Mouse (Mus musculus) stomach, embryonic 14.5 days (tissue): Measurements from ENCODE around the gene Zrsr2. TPM values are rescaled to one million over a fixed set of nuclear protein-coding genes. Genes with fewer than 3 reads are reported as not detected.
A peak's percentile ranks its signal among the peaks of the same experiment; 100 is the strongest.

Experiments
- ATAC-seq: fragments of 200-750 bp; cut with Nextera tagmentation; 2 replicates; pipeline ENCODE4 v1.8.0; 2017; ENCODE audit warnings: low read depth, moderate TSS enrichment; ENCODE audit not compliant: insufficient number of reproducible peaks, insufficient read depth, low FRiP score
- H3K27ac ChIP-seq: fragments of 300-500 bp; sonication (generic); 2 replicates; pipeline ENCODE4 v1.5.1; 2014; ENCODE audit warnings: mild to moderate bottlenecking, low read length, moderate library complexity, mixed read lengths
- H3K27me3 ChIP-seq: fragments of 300-500 bp; sonication (generic); 2 replicates; pipeline ENCODE4 v1.6.1; 2014; ENCODE audit warnings: low read length, control low read depth, mixed read lengths; ENCODE audit not compliant: control insufficient read depth, insufficient read depth
- H3K36me3 ChIP-seq: fragments of 300-500 bp; sonication (generic); 2 replicates; pipeline ENCODE4 v1.6.1; 2014; ENCODE audit warnings: mild to moderate bottlenecking, control low read depth, low read length, moderate library complexity, mixed read lengths; ENCODE audit not compliant: control insufficient read depth, insufficient read depth
- H3K4me1 ChIP-seq: fragments of 300-500 bp; sonication (generic); 2 replicates; pipeline ENCODE4 v1.6.1; 2014; ENCODE audit warnings: low read length, control low read depth, mixed read lengths; ENCODE audit not compliant: control insufficient read depth, insufficient read depth
- H3K4me2 ChIP-seq: fragments of 300-500 bp; sonication (generic); replicated peaks from 2 replicates; pipeline ENCODE4 v1.6.1; 2014; ENCODE audit warnings: low read depth, low read length, control low read depth
- H3K4me3 ChIP-seq: fragments of 300-500 bp; sonication (generic); 2 replicates; pipeline ENCODE4 v1.5.1; 2014; ENCODE audit warnings: low read depth, low read length, control low read depth
- H3K9ac ChIP-seq: fragments of 300-500 bp; sonication (generic); replicated peaks from 2 replicates; pipeline ENCODE4 v1.6.1; 2014; ENCODE audit warnings: low read depth, mild to moderate bottlenecking, control low read depth, low read length, moderate library complexity, mixed read lengths
- H3K9me3 ChIP-seq: fragments of 300-500 bp; sonication (generic); 2 replicates; pipeline ENCODE4 v1.6.1; 2016; ENCODE audit warnings: low read depth, low read length, control low read depth; ENCODE audit not compliant: control insufficient read depth
- WGBS: fragments of 180-500 bp; shearing (Covaris S2); extraction: QIAGEN DNeasy Blood & Tissue Kit; methylation state at CpG from one replicate; pipeline ENCODE4 v1.1.7; 2014; 5-methylcytosine and 5-hydroxymethylcytosine counted together
- polyA plus RNA-seq: library from polyadenylated mRNA; unstranded; fragments of >200 nt; fragmentation: Nextera tagmentation; extraction: Ambion mirVana; gene quantifications from 2 replicates; pipeline ENCODE4 v1.2.1, GENCODE M21; 2014

Gene Zrsr2
- 52.2 and 63.5 TPM in 2 replicates for polyA plus RNA-seq

DNA sequence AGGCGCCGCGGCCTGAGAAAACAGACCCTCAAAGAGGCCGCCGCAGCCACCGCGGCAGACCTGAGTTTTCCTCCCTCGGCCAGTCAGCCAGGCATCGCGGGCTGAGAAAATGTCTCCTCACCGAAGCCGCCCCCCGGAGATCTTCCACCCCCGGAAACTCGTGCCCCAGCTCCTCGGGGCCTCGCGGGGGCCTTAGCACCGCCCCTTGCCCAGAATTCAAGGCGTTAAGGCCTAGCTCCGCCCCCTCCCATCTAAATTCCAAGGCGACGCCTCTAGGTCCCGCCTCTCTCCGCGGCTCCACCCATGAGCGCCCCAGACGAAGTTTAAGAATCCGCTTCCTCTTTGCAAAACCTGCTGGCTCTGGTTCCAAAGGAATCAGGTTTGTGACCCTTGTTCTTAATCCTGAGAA lies at the start of gene Zrsr2:
TSS of gene Zrsr2 (minus strand) at position 195 of the 409 bp plus-strand sequence.
- Histone ChIP-seq H3K9me3 (no peaks in the 10 kb centered on the region), H3K27ac (peak within 1 kb of the TSS; percentile 97), H3K4me1 (no peaks in the 10 kb centered on the region), H3K36me3 (peaks cover 7% of the 10 kb centered on the region; the same call in 1 of the 2 replicates), H3K9ac (peak within 1 kb of the TSS; percentile 76), H3K4me3 (peak within 1 kb of the TSS; percentile 52), H3K27me3 (no peaks in the 10 kb centered on the region), H3K4me2 (peak within 1 kb of the TSS; percentile 49)
- 20% methylated on average over 29 of the region's 29 CpGs for WGBS
- peak; percentile 94 for ATAC-seq

DNA sequence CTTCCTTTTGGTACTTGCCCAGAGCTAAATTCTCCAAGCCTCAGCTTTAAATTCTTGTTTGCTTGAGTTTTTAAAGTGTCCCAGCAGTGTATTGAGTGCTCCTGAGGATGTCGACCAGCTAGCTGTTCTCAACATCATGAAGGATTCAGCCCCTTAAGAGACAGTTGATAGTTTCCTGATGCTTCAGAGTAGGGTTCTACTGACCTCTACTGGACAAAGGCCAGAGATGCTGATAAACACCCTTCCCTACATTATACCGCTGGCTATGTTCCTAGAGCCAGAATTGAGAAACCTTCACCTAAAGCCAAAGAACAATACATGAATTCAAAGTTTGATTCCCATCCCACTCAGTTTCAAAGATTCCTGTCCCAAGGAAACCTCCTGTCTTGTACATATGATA lies 46.3 kb upstream of the Zrsr2 start:
- no peaks in the 10 kb centered on the region for H3K9me3 ChIP-seq
- WGBS = 28% methylated on average over 2 of the region's 2 CpGs
- H3K27me3 ChIP-seq = no peaks in the 10 kb centered on the region
- no peak overlapping the region for H3K4me3 ChIP-seq
- H3K4me1 ChIP-seq = no peaks in the 10 kb centered on the region
- no peak for ATAC-seq
- H3K27ac ChIP-seq = no peak overlapping the region
- H3K4me2 ChIP-seq = no peak overlapping the region
- no peaks in the 10 kb centered on the region for H3K36me3 ChIP-seq
- H3K9ac ChIP-seq = no peak overlapping the region

DNA sequence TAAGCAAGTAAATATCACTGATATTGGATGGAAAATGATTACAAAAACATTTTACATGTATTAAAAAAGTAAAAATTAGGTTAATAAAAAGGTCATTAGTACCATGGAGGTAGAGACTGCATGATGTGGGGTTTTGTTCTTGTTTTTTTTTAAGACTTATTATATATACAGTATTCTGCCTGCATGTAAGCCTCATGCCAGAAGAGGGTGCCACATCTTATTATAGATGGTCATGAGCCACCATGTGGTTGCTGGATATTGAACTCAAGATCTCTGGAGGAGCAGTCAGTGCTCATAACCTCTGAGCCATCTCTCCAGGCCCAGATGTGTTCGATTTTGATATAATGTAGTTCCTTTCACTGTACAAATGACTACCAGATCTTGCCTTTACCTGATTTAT lies 41.4 kb upstream of the Zrsr2 start:
- Histone ChIP-seq H3K9ac (no peak overlapping the region), H3K27me3 (no peaks in the 10 kb centered on the region), H3K4me1 (no peaks in the 10 kb centered on the region), H3K27ac (no peak overlapping the region), H3K4me2 (no peak overlapping the region), H3K4me3 (no peak overlapping the region), H3K9me3 (no peaks in the 10 kb centered on the region), H3K36me3 (no peaks in the 10 kb centered on the region)
- WGBS = 79% methylated on average over 1 of the region's 1 CpGs
- ATAC-seq = no peak

DNA sequence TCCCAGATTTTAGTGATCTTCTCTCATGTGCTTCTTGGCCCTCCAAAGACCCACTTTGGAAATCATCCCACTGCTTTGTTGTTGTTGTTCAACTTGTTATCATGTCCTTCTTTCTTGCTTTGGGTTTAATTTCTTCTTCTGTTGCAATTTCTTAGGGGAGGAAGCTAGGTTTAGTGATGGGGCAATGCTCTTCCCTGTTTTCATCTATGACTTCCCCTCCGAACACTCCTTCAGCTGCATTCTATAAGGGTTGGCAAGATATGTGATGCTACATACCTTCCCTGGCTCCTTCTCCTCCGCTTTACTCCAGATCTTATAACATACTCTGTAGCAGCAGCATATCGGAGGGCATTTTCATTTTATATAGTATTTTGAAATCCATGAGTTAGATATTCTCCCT lies 38.3 kb upstream of the Zrsr2 start:
- Histone ChIP-seq H3K9me3 (no peaks in the 10 kb centered on the region), H3K36me3 (no peaks in the 10 kb centered on the region), H3K9ac (no peak overlapping the region), H3K4me3 (no peak overlapping the region), H3K4me2 (no peak overlapping the region), H3K27me3 (no peaks in the 10 kb centered on the region), H3K27ac (no peak overlapping the region), H3K4me1 (no peaks in the 10 kb centered on the region)
- no peak for ATAC-seq
- WGBS = 91% methylated on average over 3 of the region's 3 CpGs

DNA sequence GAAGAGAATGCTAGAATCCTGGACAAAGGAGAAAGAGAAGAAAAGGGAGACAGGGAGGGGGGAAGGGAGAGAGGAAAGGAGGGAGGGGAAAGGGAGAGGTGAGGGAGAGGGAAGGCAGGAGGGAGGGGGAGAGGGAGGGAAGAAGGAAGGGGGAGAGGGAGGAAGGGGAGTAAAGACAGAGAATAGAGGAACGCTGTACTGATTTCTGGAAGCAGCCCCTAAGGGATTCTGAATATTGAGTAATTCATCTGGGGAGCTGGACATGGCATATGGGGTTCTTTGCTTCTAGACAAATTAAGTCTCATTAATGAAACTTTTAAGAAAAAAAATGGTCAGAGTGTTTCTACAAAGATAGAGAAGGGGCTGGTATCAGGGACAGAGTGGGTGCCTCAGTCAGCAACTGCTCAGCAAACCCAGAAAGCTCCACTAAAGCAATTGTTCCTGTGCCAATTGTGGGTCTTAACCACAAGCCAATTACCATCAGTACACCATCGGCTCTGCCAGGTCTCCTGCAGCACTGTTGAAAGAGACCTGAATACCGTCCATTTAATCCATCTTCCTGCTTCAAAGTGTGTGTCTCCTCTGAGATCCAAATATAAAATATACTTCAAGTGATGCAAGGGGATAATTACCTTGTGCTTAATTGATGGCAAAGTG lies 29.4 kb upstream of the Zrsr2 start:
- 68% methylated on average over 3 of the region's 3 CpGs for whole genome bisulfite sequencing

DNA sequence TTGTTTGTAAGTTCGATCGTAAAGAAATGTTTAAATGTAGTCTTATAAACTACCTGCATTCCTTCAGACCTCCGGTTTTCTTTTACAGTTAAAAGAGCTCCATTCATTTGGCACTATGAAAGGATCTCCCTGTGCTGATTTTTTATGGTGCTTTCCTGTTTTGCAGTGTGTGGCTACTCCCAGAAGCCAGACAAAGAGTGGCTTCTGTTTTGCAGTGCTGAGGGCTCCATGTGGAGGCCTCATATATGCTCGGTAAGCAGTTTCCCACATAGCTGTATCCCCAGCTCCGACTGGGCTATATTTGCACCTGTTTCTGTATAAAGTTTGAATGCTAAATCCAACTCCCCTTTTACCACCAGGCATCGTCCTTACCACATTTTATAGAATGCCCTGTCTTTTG lies 23.7 kb upstream of the Zrsr2 start:
- H3K27ac ChIP-seq = no peak overlapping the region
- ATAC-seq = no peak
- H3K4me1 ChIP-seq = no peaks in the 10 kb centered on the region
- H3K27me3 ChIP-seq = no peaks in the 10 kb centered on the region
- H3K9ac ChIP-seq = no peak overlapping the region
- no peaks in the 10 kb centered on the region for H3K9me3 ChIP-seq
- no peak overlapping the region for H3K4me2 ChIP-seq
- no peaks in the 10 kb centered on the region for H3K36me3 ChIP-seq
- H3K4me3 ChIP-seq = no peak overlapping the region
- WGBS = 73% methylated on average over 6 of the region's 6 CpGs

More for the DNA sequence above, 29.4 kb upstream of the Zrsr2 start:
- no peak overlapping the region for H3K4me3 ChIP-seq
- H3K9me3 ChIP-seq = no peaks in the 10 kb centered on the region
- no peaks in the 10 kb centered on the region for H3K4me1 ChIP-seq
- no peak overlapping the region for H3K4me2 ChIP-seq
- no peaks in the 10 kb centered on the region for H3K27me3 ChIP-seq
- no peak overlapping the region for H3K9ac ChIP-seq
- ATAC-seq = no peak
- no peak overlapping the region for H3K27ac ChIP-seq
- no peaks in the 10 kb centered on the region for H3K36me3 ChIP-seq

DNA sequence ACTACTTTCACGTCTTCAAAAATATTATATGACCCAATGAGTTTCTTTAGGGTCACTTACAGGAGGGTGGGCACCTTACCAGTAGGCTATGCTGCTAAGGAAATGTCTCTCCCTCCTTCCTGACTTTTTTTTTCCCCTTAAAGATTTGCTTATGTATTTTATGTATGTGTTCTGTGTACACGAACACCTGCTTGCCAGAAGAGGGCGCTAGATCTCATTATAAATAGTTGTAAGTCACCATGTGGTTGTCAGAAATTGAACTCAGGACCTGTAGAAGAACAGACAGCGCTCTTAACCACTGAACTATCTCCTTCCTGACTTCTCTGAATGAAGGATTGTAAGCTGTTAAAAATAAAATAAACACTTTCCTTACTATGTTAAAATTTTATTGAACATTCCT lies 23.0 kb upstream of the Zrsr2 start:
- no peak overlapping the region for H3K4me2 ChIP-seq
- H3K9ac ChIP-seq = no peak overlapping the region
- no peaks in the 10 kb centered on the region for H3K4me1 ChIP-seq
- no peak overlapping the region for H3K4me3 ChIP-seq
- no peaks in the 10 kb centered on the region for H3K36me3 ChIP-seq
- no peaks in the 10 kb centered on the region for H3K9me3 ChIP-seq
- ATAC-seq = no peak
- H3K27ac ChIP-seq = no peak overlapping the region
- WGBS = 42% methylated on average over 4 of the region's 4 CpGs
- H3K27me3 ChIP-seq = no peaks in the 10 kb centered on the region

DNA sequence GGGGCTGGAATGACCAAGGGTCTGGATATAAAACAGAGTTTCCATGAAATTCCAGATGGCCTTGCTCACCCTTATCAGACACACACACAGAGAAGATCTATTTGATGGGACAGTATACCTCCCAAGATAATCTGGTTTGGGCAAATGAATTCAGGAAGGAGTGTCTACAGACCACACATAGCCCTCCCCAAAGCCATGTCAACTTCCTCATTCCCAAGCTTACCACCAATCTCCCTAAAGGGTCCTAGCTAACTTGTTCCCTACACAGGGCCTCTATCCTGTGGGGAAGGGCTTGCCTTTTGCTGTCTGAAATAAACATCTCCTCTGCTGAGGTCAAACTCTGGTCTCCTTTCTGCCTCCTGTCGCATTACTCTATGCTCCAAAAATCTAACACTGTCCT lies 22.6 kb upstream of the Zrsr2 start:
- H3K9ac ChIP-seq = no peak overlapping the region
- no peaks in the 10 kb centered on the region for H3K27me3 ChIP-seq
- 96% methylated on average over 1 of the region's 1 CpGs for WGBS
- no peak for ATAC-seq
- no peak overlapping the region for H3K4me2 ChIP-seq
- H3K9me3 ChIP-seq = no peaks in the 10 kb centered on the region
- H3K27ac ChIP-seq = no peak overlapping the region
- no peaks in the 10 kb centered on the region for H3K36me3 ChIP-seq
- no peak overlapping the region for H3K4me3 ChIP-seq
- no peaks in the 10 kb centered on the region for H3K4me1 ChIP-seq
